Mouse (Mus musculus): ENCODE data around the gene A430033K04Rik. TPM values are rescaled to one million over a fixed set of nuclear protein-coding genes. Genes with fewer than 3 reads are reported as not detected.

A430033K04Rik gene
- 15.8 and 16.0 TPM in 2 replicates for polyA plus RNA-seq (2012; rRNA removed)

DNA sequence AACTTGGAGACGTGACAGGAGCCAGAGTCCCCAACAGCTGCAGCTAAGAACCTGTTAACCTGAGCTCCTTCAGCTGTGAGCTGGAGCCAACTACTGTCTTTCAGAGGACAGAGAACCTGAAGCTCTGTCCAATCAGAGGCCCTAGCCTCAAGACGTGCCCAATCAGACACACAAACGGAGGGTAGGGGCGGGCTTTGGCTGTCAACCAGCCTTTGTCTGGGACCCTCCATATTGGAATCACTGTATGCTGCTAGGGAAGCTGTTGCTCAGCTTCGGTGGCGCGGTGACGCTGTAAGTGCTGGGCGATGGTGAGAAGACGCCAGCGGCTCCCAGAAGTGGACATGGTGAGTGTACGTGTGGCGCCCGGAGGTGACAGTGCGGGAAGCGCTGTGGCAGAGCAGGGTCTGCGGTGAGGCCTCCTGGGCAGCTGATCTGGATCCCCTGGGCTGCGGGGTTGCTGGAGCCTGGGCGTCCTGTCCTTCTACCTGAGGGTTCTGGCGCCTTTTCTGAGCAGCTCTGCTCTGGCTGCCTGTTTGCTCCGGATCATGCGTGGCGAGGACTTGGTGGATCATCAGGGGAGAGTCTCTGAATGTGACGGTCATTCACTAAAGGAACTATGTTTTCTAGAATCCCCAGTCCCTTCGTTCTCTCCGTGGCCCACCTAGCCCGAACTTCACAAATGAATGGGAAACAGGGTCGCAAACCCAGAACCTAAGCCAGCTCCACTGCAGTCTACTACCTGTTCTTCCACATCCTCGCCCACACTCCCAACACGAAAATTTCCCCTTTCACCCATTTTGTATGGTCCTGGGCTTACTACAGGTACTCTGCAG, at the start of gene A430033K04Rik:
A430033K04Rik (plus strand) TSS at position 215 of the 833 bp plus-strand sequence.

GRCm38 (mm10) chr5:138619211-138620128, 3.2 kb upstream of the A430033K04Rik start, which contains the start of gene Zfp68:
TSS of gene Zfp68 (minus strand) at chr5:138619761.

Other genes with a start within 250 kb of the A430033K04Rik start
- 35.4 and 36.9 TPM in 2 replicates for gene Zfp157, start 181.4 kb upstream of the A430033K04Rik start, polyA plus RNA-seq (2012; rRNA removed)
- 0.05 TPM in 1 of 2 replicates, not detected in the other for gene 1700123K08Rik, start 58.1 kb upstream of the A430033K04Rik start, polyA plus RNA-seq (2012; rRNA removed)
- gene Zfp68, start 3.1 kb upstream of the A430033K04Rik start, polyA plus RNA-seq (2012; rRNA removed) = 39.5 and 42.4 TPM in 2 replicates
- 68.2 and 69.9 TPM in 2 replicates for gene Fam20c, start 131.7 kb downstream of the A430033K04Rik start, polyA plus RNA-seq (2012; rRNA removed)
- gene Gm5294, start 197.2 kb downstream of the A430033K04Rik start, polyA plus RNA-seq (2012; rRNA removed) = 0.09 and 0.23 TPM in 2 replicates